Mouse (Mus musculus) midbrain, embryonic 16.5 days (tissue): ENCODE data around the gene Il18. TPM values are rescaled to one million over a fixed set of nuclear protein-coding genes. Genes with fewer than 3 reads are reported as not detected.

Experiments
- ATAC-seq: fragments of 200-750 bp; cut with Nextera tagmentation; 2 replicates; pipeline ENCODE4 v1.8.0; 2017; ENCODE audit warnings: moderate TSS enrichment
- H3K27ac ChIP-seq: fragments of 300-500 bp; sonication (generic); 2 replicates; pipeline ENCODE4 v1.5.1; 2014; ENCODE audit warnings: mild to moderate bottlenecking, low read length, mixed read lengths
- H3K27me3 ChIP-seq: fragments of 300-500 bp; sonication (generic); 2 replicates; pipeline ENCODE4 v1.6.1; 2014; ENCODE audit warnings: low read depth, low read length, mixed read lengths; ENCODE audit not compliant: control insufficient read depth, insufficient read depth
- H3K36me3 ChIP-seq: fragments of 300-500 bp; sonication (generic); 2 replicates; pipeline ENCODE4 v1.6.1; 2014; ENCODE audit warnings: mild to moderate bottlenecking, low read length, moderate library complexity, mixed read lengths; ENCODE audit not compliant: control insufficient read depth, insufficient read depth
- H3K4me1 ChIP-seq: fragments of 300-500 bp; sonication (generic); 2 replicates; pipeline ENCODE4 v1.6.1; 2014; ENCODE audit warnings: mild to moderate bottlenecking, low read length, mixed read lengths; ENCODE audit not compliant: control insufficient read depth, insufficient read depth
- H3K4me2 ChIP-seq: fragments of 300-500 bp; sonication (generic); 2 replicates; pipeline ENCODE4 v1.6.1; 2014; ENCODE audit warnings: mild to moderate bottlenecking, low read length, mixed read lengths
- H3K4me3 ChIP-seq: fragments of 300-500 bp; sonication (generic); 2 replicates; pipeline ENCODE4 v1.5.1; 2014; ENCODE audit warnings: low read depth, mild to moderate bottlenecking, low read length, moderate library complexity, mixed read lengths
- H3K9ac ChIP-seq: fragments of 300-500 bp; sonication (generic); 2 replicates; pipeline ENCODE4 v1.6.1; 2014; ENCODE audit warnings: low read depth, low read length, mixed read lengths
- H3K9me3 ChIP-seq: fragments of 300-500 bp; sonication (generic); replicated peaks from 2 replicates; pipeline ENCODE4 v1.6.1; 2014; ENCODE audit warnings: mild to moderate bottlenecking, low read length, mixed read lengths; ENCODE audit not compliant: control insufficient read depth, poor library complexity, severe bottlenecking
- WGBS: fragments of 180-500 bp; shearing (Covaris S2); extraction: QIAGEN DNeasy Blood & Tissue Kit; methylation state at CpG from one replicate; pipeline ENCODE4 v1.1.7; 2014; 5-methylcytosine and 5-hydroxymethylcytosine counted together
- polyA plus RNA-seq: library from polyadenylated mRNA; unstranded; fragments of >200 nt; fragmentation: Nextera tagmentation; extraction: Ambion mirVana; gene quantifications from 2 replicates; pipeline ENCODE4 v1.2.1, GENCODE M21; 2015

Gene Il18
- polyA plus RNA-seq, 1 experiment from 2014 or later: 26.0 TPM

DNA sequence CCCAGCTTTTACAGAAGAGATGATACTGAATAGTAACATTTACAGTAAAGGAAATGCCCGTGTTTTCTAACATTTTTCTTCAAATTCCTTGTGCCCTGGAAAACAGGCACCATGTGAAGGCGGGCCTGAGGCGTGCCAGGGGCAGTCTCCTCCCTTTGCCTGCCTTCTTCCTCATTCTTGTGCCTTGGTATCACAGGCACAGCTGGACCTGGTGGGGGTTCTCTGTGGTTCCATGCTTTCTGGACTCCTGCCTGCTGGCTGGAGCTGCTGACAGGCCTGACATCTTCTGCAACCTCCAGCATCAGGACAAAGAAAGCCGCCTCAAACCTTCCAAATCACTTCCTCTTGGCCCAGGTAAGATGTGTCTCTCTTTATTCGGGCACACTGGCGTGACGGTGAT lies 10.5 kb downstream of the Il18 start:
- no peaks in the 10 kb centered on the region for H3K27me3 ChIP-seq
- H3K27ac ChIP-seq: no peak overlapping the region
- H3K9me3 ChIP-seq: no peaks in the 10 kb centered on the region
- ATAC-seq: no peak
- H3K9ac ChIP-seq: no peak overlapping the region
- 81% methylated on average over 7 of the region's 7 CpGs for WGBS
- no peaks in the 10 kb centered on the region for H3K36me3 ChIP-seq
- no peaks in the 10 kb centered on the region for H3K4me1 ChIP-seq
- no peak overlapping the region for H3K4me2 ChIP-seq
- H3K4me3 ChIP-seq: no peak overlapping the region

DNA sequence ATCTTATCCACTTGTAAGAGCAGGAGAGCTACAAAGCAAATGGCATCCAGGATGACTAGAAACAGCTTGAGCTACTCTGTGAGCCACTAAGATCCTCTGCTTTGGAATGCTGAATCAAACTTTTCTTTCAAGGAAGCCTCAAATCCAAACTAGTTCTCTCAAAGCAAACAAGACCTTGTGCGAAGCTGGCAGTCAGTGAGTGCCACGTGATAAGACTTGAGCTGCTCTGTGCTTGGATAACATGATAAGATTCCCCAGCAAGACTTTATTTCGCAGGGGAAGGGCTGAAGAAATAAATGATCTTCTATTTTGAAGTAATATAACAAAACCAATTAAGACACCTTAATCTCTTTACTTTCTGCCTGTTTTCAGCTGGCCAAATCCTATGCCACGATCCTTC lies 11.3 kb downstream of the Il18 start:
- Histone ChIP-seq H3K4me3 (no peak overlapping the region), H3K4me2 (no peak overlapping the region), H3K27me3 (no peaks in the 10 kb centered on the region), H3K9ac (no peak overlapping the region), H3K9me3 (no peaks in the 10 kb centered on the region), H3K4me1 (no peaks in the 10 kb centered on the region), H3K27ac (no peak overlapping the region), H3K36me3 (no peaks in the 10 kb centered on the region)
- ATAC-seq: no peak
- 80% methylated on average over 4 of the region's 4 CpGs for WGBS

DNA sequence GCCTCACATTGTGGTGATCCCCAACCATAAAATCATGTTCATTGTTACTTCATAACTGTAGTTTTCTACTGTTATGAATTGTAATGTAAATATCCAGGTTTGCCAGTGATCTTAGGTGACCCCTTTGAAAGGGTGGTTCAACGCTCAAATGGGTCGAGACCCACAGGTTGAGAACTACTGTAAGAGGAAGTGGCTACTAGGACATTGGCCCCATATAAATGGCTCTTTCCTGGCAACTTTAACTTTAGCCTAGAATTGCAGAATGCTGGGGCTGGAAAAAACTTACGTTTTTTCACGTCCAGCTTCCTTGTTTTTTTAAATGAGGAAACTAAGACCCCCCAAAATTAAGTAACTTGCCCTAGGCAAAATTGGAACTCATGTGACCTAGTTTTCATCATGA lies 12.7 kb downstream of the Il18 start:
- 94% methylated on average over 4 of the region's 4 CpGs for WGBS
- no peak overlapping the region for H3K9ac ChIP-seq
- H3K4me1 ChIP-seq: no peaks in the 10 kb centered on the region
- no peaks in the 10 kb centered on the region for H3K36me3 ChIP-seq
- no peaks in the 10 kb centered on the region for H3K9me3 ChIP-seq
- no peak overlapping the region for H3K4me2 ChIP-seq
- H3K27ac ChIP-seq: no peak overlapping the region
- no peaks in the 10 kb centered on the region for H3K27me3 ChIP-seq
- no peak for ATAC-seq
- H3K4me3 ChIP-seq: no peak overlapping the region

DNA sequence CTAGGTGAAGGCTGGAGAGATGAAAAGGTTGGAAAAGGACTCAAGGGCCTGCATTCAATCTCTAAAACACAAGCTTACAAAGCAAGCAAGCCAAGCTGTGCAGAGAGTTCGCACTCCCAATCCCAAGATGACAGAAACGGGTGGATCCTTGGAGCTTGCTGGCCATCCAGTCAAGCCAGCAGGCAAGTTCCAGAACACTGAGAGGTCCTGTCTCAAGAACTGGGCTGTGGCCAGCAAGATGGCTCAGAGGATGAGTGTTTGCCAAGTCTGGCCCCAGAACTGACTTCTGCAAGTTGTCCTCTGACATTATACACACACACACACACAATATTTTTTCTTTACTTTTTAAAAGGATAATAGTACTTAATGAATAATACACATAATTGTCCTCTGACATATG lies 13.3 kb downstream of the Il18 start:
- 76% methylated on average over 2 of the region's 2 CpGs for WGBS

DNA sequence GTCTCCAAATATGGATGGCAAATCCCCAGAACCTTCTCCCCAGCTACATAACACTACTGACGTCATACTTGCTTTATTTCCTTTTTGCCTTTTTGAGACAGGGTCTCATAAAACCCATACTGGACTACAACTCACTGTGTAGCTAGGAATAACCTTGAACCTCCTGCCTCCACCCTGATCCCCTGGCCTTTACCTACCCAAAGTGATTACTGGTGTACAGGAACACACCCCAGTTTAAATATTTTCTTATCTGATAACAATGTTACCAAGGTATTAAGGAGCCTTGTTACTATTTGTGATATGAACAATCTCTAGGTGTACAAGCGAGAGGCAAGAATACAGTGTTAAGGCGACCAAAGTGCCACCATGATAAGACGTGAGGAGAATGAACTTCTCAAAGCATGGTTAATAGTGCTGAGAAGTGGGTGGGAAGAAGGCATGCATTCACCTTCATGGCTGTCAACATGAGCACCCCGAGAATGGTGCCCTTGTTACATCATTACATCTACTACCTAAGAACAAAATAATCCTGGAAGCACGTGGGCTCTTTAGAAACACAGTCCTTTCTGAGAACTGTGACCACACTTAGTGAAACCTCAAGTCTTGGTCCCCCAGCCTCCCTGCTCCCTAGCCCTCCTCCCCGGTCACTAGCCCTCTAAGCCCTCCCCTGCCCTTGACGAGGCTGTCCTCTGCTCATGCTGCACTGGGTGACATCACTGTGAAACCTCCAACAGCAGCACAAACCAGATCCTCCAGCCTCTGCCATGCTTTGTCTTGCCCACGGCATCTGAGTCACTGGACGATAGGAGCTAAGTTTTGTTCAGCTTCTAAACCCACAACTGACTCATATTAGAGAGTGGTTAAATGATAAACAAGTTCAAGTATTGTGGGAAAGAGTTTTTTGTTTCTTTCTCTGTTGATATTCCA lies 15.2 kb downstream of the Il18 start:
- WGBS: 82% methylated on average over 10 of the region's 10 CpGs
- no peak overlapping the region for H3K9ac ChIP-seq
- H3K4me2 ChIP-seq: no peak overlapping the region
- H3K4me3 ChIP-seq: no peak overlapping the region
- no peaks in the 10 kb centered on the region for H3K27me3 ChIP-seq
- no peaks in the 10 kb centered on the region for H3K9me3 ChIP-seq
- no peaks in the 10 kb centered on the region for H3K4me1 ChIP-seq
- H3K36me3 ChIP-seq: no peaks in the 10 kb centered on the region
- no peak overlapping the region for H3K27ac ChIP-seq
- no peak for ATAC-seq

More for the DNA sequence above, 13.3 kb downstream of the Il18 start:
- no peaks in the 10 kb centered on the region for H3K4me1 ChIP-seq
- no peaks in the 10 kb centered on the region for H3K27me3 ChIP-seq
- no peaks in the 10 kb centered on the region for H3K36me3 ChIP-seq
- H3K4me2 ChIP-seq: no peak overlapping the region
- no peak overlapping the region for H3K27ac ChIP-seq
- no peak overlapping the region for H3K9ac ChIP-seq
- no peak for ATAC-seq
- no peak overlapping the region for H3K4me3 ChIP-seq
- H3K9me3 ChIP-seq: no peaks in the 10 kb centered on the region

DNA sequence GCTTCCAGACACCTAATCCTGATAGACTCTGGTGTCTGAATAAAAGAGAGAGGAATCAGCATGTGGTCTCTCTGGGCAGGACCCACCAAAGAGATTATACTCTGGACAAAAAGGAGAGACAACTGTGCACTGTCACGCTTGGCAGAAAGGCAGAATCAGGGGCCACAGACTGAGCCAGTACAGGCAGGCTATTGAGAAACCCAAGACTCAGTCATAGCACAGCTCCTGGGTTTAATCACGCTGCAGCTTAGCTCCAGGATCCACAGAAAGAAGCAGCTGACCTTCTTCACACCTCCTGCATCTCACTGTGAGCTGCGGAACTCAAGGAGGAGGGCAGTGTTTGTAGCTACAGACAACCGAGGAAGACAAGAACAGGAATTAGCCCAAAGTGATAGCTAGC lies 25.7 kb downstream of the Il18 start:
- 9% methylated on average over 4 of the region's 4 CpGs for WGBS
- H3K9me3 ChIP-seq: no peaks in the 10 kb centered on the region
- ATAC-seq: no peak

DNA sequence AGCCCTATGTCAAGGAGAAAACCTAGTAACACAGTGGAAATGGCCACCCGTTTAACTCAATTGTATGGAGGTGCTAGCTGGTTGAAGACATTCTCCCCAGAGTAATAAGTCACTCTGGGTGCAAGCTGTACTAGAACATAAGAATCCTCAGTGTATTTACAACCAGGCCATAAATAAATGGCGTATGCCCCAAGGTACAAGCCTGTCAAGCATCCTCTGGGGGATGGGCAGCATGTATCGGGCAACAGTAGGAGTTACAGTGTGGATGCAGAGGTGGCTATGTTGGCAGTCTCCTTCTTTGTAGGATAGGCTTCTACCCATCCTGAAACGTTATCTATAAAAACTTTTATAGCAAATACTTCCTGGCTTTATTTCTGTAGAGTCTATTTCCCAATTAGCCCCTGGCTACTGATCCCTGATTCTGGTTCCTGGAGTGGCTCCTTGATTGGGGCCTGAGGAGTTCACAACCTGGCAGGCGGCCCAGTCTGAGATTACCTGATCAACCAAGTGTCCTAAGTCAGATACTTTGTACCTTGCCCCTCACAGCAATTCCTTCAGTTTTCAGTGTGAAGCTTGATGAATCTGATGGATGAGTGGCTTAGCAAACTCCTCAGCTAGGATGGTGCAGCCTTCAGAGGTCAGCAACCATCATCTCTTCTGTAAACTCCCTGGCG lies 30.7 kb downstream of the Il18 start:
- no peak for ATAC-seq
- H3K9me3 ChIP-seq: no peaks in the 10 kb centered on the region
- WGBS: 79% methylated on average over 6 of the region's 6 CpGs

More for the DNA sequence above, 25.7 kb downstream of the Il18 start:
- Histone ChIP-seq H3K4me1 (no peaks in the 10 kb centered on the region), H3K4me2 (no peak overlapping the region), H3K4me3 (no peak overlapping the region), H3K27me3 (no peaks in the 10 kb centered on the region), H3K36me3 (no peaks in the 10 kb centered on the region), H3K9ac (no peak overlapping the region), H3K27ac (no peak overlapping the region)

GRCm38 (mm10) chr9:50586955-50587354 lies 32.3 kb downstream of the Il18 start:
- no peak for ATAC-seq
- H3K9me3 ChIP-seq: no peaks in the 10 kb centered on the region
- WGBS: 78% methylated on average over 4 of the region's 4 CpGs
- no peak overlapping the region for H3K4me3 ChIP-seq
- no peaks in the 10 kb centered on the region for H3K36me3 ChIP-seq
- H3K4me1 ChIP-seq: no peaks in the 10 kb centered on the region
- H3K9ac ChIP-seq: no peak overlapping the region
- H3K27ac ChIP-seq: no peak overlapping the region
- H3K27me3 ChIP-seq: no peaks in the 10 kb centered on the region
- H3K4me2 ChIP-seq: no peak overlapping the region

More for the DNA sequence above, 30.7 kb downstream of the Il18 start:
- no peak overlapping the region for H3K4me2 ChIP-seq
- H3K4me3 ChIP-seq: no peak overlapping the region
- no peaks in the 10 kb centered on the region for H3K27me3 ChIP-seq
- no peaks in the 10 kb centered on the region for H3K36me3 ChIP-seq
- no peaks in the 10 kb centered on the region for H3K4me1 ChIP-seq
- no peak overlapping the region for H3K9ac ChIP-seq
- no peak overlapping the region for H3K27ac ChIP-seq

- H3K4me2 ChIP-seq: no peak overlapping the region
- H3K27me3 ChIP-seq: no peaks in the 10 kb centered on the region
- ATAC-seq: no peak
- no peaks in the 10 kb centered on the region for H3K4me1 ChIP-seq
- WGBS: 80% methylated on average over 10 of the region's 10 CpGs
- no peaks in the 10 kb centered on the region for H3K9me3 ChIP-seq
- no peak overlapping the region for H3K9ac ChIP-seq
- H3K4me3 ChIP-seq: no peak overlapping the region
- H3K27ac ChIP-seq: no peak overlapping the region
- H3K36me3 ChIP-seq: peaks cover 5% of the 10 kb centered on the region
Measured at GRCm38 (mm10) chr9:50590856-50591518, 36.4 kb downstream of the Il18 start.
